29 mouse cellular contexts compared by ENCODE assay signal in the genomic region with DNA sequence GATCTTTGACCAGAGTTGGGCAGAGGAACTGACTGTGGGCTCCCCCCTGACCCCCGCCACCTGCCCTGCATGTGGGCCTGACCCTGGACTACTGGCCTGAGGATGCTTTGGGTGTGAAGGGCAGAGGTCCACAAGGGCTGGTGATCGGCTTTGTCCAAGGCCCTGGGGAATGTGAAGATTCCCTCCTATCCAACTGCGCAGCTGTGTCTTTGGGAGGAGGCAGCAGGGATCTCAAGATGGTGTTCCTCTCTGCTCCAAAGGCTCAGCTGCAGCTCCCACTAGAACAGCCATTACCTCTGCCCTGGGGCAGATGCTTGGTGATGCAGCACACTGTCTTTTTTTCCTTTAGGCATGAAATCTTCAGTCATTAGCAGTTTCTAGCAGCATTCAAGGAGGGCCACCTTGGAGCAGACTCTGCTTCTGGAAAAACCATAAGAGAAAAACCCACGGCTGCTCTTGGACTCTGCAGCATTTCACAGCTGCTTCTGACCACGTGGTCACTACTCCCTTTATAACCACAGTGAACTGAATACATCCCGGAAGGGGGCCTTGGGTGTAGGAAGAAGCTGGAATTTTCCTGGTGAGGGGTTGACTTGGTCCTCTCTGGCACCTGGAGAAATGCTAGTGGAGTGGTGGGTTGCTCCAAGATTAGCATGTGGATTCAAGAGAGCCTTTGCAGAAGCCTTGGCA. TPM values are rescaled to one million over a fixed set of nuclear protein-coding genes. Genes with fewer than 3 reads are reported as not detected.
DNase-seq lines count a peak whose midpoint lies in the region; ATAC-seq and TF ChIP-seq lines count a peak whose summit lies in the region.
"Had no signal": no experiment of that assay in that cellular context is flagged by ENCODE, and none has a peak within 500 bp of the region (broad histone marks: within the 10 kb centered on the region; RNA-seq: fewer than 3 reads in every experiment).

No protein-coding gene starts in this region.

- no peaks in the 10 kb centered on the region; the same call in 1 of the 2 replicates for H3K4me1 ChIP-seq in liver, embryonic 11.5 days (replicated peaks; ENCODE audit: control insufficient read depth, insufficient read depth, low read length)
- H3K4me1 ChIP-seq: embryonic facial prominence, embryonic 12.5 days; embryonic facial prominence, embryonic 15.5 days had no signal

- no peaks in the 10 kb centered on the region for H3K27me3 ChIP-seq in liver, embryonic 11.5 days (replicated peaks; ENCODE audit: control insufficient read depth, insufficient read depth, low read length)
- H3K27me3 ChIP-seq in myocyte (ENCODE audit: control insufficient read depth, insufficient read depth, insufficient read length), result no peaks in the 10 kb centered on the region
- H3K27me3 ChIP-seq: CH12.LX; embryonic facial prominence, embryonic 12.5 days; embryonic facial prominence, embryonic 15.5 days; heart, embryonic 13.5 days; Patski had no signal

- TF ChIP-seq POLR2A in myocyte (IDR thresholded peaks at IDR 0.05; ENCODE audit: insufficient read length, low read depth), result no peak

- H3ac ChIP-seq in myocyte (ENCODE audit: control insufficient read depth, insufficient read length), result no peak overlapping the region

- no peak overlapping the region for H3K4me2 ChIP-seq in liver, embryonic 11.5 days
- H3K4me2 ChIP-seq in myocyte (ENCODE audit: low read depth), result no peak overlapping the region
- H3K4me2 ChIP-seq: embryonic facial prominence, embryonic 12.5 days; embryonic facial prominence, embryonic 15.5 days; hindbrain, embryonic 14.5 days had no signal

- H3K27ac ChIP-seq in liver, embryonic 11.5 days (ENCODE audit: low read depth, low read length), result no peak overlapping the region
- H3K27ac ChIP-seq: embryonic facial prominence, embryonic 12.5 days; embryonic facial prominence, embryonic 15.5 days; gastrocnemius, adult 2 months; hindbrain, embryonic 14.5 days; hindbrain, postnatal 0 days had no signal

- no peaks in the 10 kb centered on the region for H3K79me2 ChIP-seq in myocyte (ENCODE audit: control insufficient read depth, insufficient read depth)

- H3K9me3 ChIP-seq in liver, embryonic 11.5 days (ENCODE audit: control insufficient read depth, low read length), result no peaks in the 10 kb centered on the region
- H3K9me3 ChIP-seq: embryonic facial prominence, embryonic 12.5 days; embryonic facial prominence, embryonic 15.5 days; G1E; heart, embryonic 13.5 days had no signal

- peak; percentile 21 for DNase-seq in liver, embryonic 11.5 days (ENCODE audit: low spot score)
- no peak for DNase-seq in liver
- peak; percentile 32 for DNase-seq in testis, postnatal 10 days (ENCODE audit: low spot score)
- no peak for DNase-seq in testis, postnatal 14 days (ENCODE audit: low spot score)
- no peak for DNase-seq in thymus, postnatal 4 days
- DNase-seq: adrenal gland, postnatal 10 days; adrenal gland, postnatal 36 days; B cell, adult 2 months; cerebellum, adult 18-20 months; cerebellum, adult 9-10 months; cerebellum, postnatal 14 days; forebrain, postnatal 0 days; gastrocnemius, adult 2 months; gastrocnemius, postnatal 14 days; heart, postnatal 14 days; heart, postnatal 4 days had no signal

- WGBS in liver, embryonic 11.5 days, result 66% methylated on average over 6 of the region's 6 CpGs

- H3K4me3 ChIP-seq in liver, embryonic 11.5 days (ENCODE audit: low read depth, low read length), result no peak overlapping the region
- no peak overlapping the region for H3K4me3 ChIP-seq in myocyte
- H3K4me3 ChIP-seq: embryonic facial prominence, embryonic 12.5 days; embryonic facial prominence, embryonic 15.5 days; gastrocnemius, adult 2 months; heart, embryonic 13.5 days had no signal

- no peak overlapping the region for H3K9ac ChIP-seq in liver, embryonic 11.5 days (ENCODE audit: low read depth, low read length)
- H3K9ac ChIP-seq: embryonic facial prominence, embryonic 12.5 days; embryonic facial prominence, embryonic 15.5 days; forebrain, postnatal 0 days; heart, embryonic 13.5 days; hindbrain, embryonic 14.5 days had no signal

- H3K36me3 ChIP-seq in liver, embryonic 11.5 days (ENCODE audit: control insufficient read depth, insufficient read depth, low read length), result no peaks in the 10 kb centered on the region
- H3K36me3 ChIP-seq in myocyte (ENCODE audit: control insufficient read depth, insufficient read depth), result no peaks in the 10 kb centered on the region
- H3K36me3 ChIP-seq: embryonic facial prominence, embryonic 12.5 days; embryonic facial prominence, embryonic 15.5 days; G1E; heart, embryonic 13.5 days had no signal

- ATAC-seq in liver, embryonic 11.5 days (replicated peaks; ENCODE audit: low FRiP score), result no peak
- ATAC-seq: forebrain, embryonic 14.5 days; forebrain, postnatal 0 days; hindbrain, postnatal 0 days; Patski had no signal

TF ChIP-seq in myocyte, 11 proteins besides CTCF, POLR2A, EP300 and RAD21:
- TF ChIP-seq SRF (IDR thresholded peaks at IDR 0.05; ENCODE audit: control insufficient read depth, insufficient read length, low read depth) (no peak), USF1 (IDR thresholded peaks at IDR 0.05; ENCODE audit: low read depth) (peak; percentile 18)

RNA-seq across cellular contexts. Expression of a gene that starts 9.1 kb away (rescaled TPM):
- polyA plus RNA-seq in liver, embryonic 11.5 days (2014; fragmentation: Nextera tagmentation; extraction: Ambion mirVana), result 0.32 and 1.1 TPM in 2 replicates
- 0.01 TPM for polyA plus RNA-seq in myocyte (2012; fragmentation: generic; extraction: Trizol)
- polyA plus RNA-seq: G1E had no signal

RNA-seq across cellular contexts. Expression of a gene that starts 11.4 kb away (rescaled TPM):
- 0.40 and 0.45 TPM in 2 replicates for polyA plus RNA-seq in liver, embryonic 11.5 days (2014; fragmentation: Nextera tagmentation; extraction: Ambion mirVana)
- 0.01 TPM for polyA plus RNA-seq in myocyte (2012; fragmentation: generic; extraction: Trizol)
- polyA plus RNA-seq: G1E had no signal

RNA-seq across cellular contexts. Expression of a gene that starts 36.1 kb away (rescaled TPM):
- polyA plus RNA-seq in liver, embryonic 11.5 days (2014; fragmentation: Nextera tagmentation; extraction: Ambion mirVana), result 2.7 and 3.3 TPM in 2 replicates
- polyA plus RNA-seq in myocyte (2012; fragmentation: generic; extraction: Trizol), result 4.1 TPM
- polyA plus RNA-seq: G1E had no signal

RNA-seq across cellular contexts. Expression of a gene that starts 38.0 kb away (rescaled TPM):
- 14.5 and 17.9 TPM in 2 replicates for polyA plus RNA-seq in liver, embryonic 11.5 days (2014; fragmentation: Nextera tagmentation; extraction: Ambion mirVana)
- 0.42 TPM for polyA plus RNA-seq in myocyte (2012; fragmentation: generic; extraction: Trizol)

RNA-seq across cellular contexts. Expression of a gene that starts 44.2 kb away (rescaled TPM):
- not detected in 2 replicates for polyA plus RNA-seq in liver, embryonic 11.5 days (2014; fragmentation: Nextera tagmentation; extraction: Ambion mirVana)
- polyA plus RNA-seq in myocyte (2012; fragmentation: generic; extraction: Trizol), result 1.5 TPM
- polyA plus RNA-seq: embryonic facial prominence, embryonic 12.5 days; embryonic facial prominence, embryonic 15.5 days; forebrain, embryonic 14.5 days; forebrain, postnatal 0 days; frontal cortex, adult 2 months; G1E; heart, embryonic 13.5 days; heart, embryonic 16.5 days; hindbrain, embryonic 11.5 days had no signal

Comparison
In these comparisons a context has a peak if more than half of its experiments do, and no peak if none do; other contexts are left out.
1. DNase-seq: peak in liver, embryonic 11.5 days (single experiment) and testis, postnatal 10 days (single experiment); none in liver (single experiment), testis, postnatal 14 days (single experiment) and thymus, postnatal 4 days (single experiment).